ENCODE assay signal across 17 mouse cellular contexts in the genomic region with DNA sequence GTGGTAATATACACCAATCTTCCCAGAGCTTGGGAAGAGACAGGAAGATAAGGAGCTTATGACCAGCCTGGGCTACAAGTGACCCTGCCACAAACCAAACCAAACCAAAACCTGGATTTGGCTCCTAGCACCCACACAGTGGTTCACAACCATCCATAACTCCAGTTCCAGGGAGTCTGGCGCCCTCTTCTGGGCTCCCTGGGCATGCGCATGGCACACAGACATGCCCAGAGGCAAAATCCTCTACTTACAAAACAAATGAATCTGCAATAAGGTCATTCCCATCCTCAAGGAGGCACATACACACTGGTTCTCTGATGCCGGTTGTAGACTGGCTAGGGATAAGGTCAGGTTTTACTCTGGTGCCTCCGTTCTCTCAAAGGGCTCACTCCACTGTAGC. TPM values are rescaled to one million over a fixed set of nuclear protein-coding genes. Genes with fewer than 3 reads are reported as not detected.
A peak's percentile ranks its signal among the peaks of the same experiment; 100 is the strongest.
DNase-seq lines count a peak whose midpoint lies in the region; ATAC-seq and TF ChIP-seq lines count a peak whose summit lies in the region.
"Had no signal": no experiment of that assay in that cellular context is flagged by ENCODE, and none has a peak within 500 bp of the region (broad histone marks: within the 10 kb centered on the region; RNA-seq: fewer than 3 reads in every experiment).

No protein-coding gene starts in this region.

- H3K27me3 ChIP-seq in heart, adult 2 months (ENCODE audit: control insufficient read depth, insufficient read depth, low read length), result no peaks in the 10 kb centered on the region
- no peaks in the 10 kb centered on the region for H3K27me3 ChIP-seq in liver, postnatal 0 days (ENCODE audit: insufficient read depth, low read length)
- no peaks in the 10 kb centered on the region for H3K27me3 ChIP-seq in liver, embryonic 12.5 days (replicated peaks)
- no peaks in the 10 kb centered on the region for H3K27me3 ChIP-seq in ES-Bruce4 (ENCODE audit: control insufficient read depth, insufficient read depth, low read length, poor library complexity, severe bottlenecking)
- H3K27me3 ChIP-seq in embryonic facial prominence, embryonic 10.5 days (replicated peaks; ENCODE audit: low read depth, poor library complexity, severe bottlenecking), result no peaks in the 10 kb centered on the region
- H3K27me3 ChIP-seq: neural tube, embryonic 13.5 days; stomach, embryonic 15.5 days had no signal

- no peak for TF ChIP-seq EP300 in heart, adult 2 months (IDR thresholded peaks at IDR 0.05; ENCODE audit: insufficient read depth, low read depth, low read length)
- no peak for TF ChIP-seq EP300 in liver, postnatal 0 days (IDR thresholded peaks at IDR 0.05; ENCODE audit: low read depth)
- no peak for TF ChIP-seq EP300 in ES-Bruce4 (IDR thresholded peaks at IDR 0.05; ENCODE audit: insufficient read depth, low read depth, low read length)

- no peak for DNase-seq in heart, adult 2 months
- no peak for DNase-seq in heart, postnatal 36 days
- DNase-seq in liver, postnatal 0 days, result no peak
- no peak for DNase-seq in embryonic facial prominence, embryonic 10.5 days (ENCODE audit: low spot score)
- no peak for DNase-seq in adrenal gland, adult 2 months
- DNase-seq in cerebellum, adult 18-20 months, result no peak
- DNase-seq: adrenal gland, postnatal 10 days; cerebellum, adult 9-10 months; heart, postnatal 14 days; kidney, adult 9 months had no signal

- intact Hi-C loops in heart, adult 2 months (cut with DNase I), result no loop called here
- intact Hi-C loops in heart, postnatal 36 days (cut with DNase I), result loop anchor here (5.0 kb wide), 1 partner anchor 156 kb away; the partner anchor contains the start of gene Larp4

- no peaks in the 10 kb centered on the region for H3K9me3 ChIP-seq in liver, postnatal 0 days (ENCODE audit: low read length)
- H3K9me3 ChIP-seq in liver, embryonic 12.5 days (replicated peaks), result no peaks in the 10 kb centered on the region
- H3K9me3 ChIP-seq in ES-Bruce4 (replicated peaks; ENCODE audit: control insufficient read depth, insufficient read depth, low read length, poor library complexity, severe bottlenecking), result no peaks in the 10 kb centered on the region
- peaks cover 12% of the 10 kb centered on the region; the same call in 1 of the 2 replicates for H3K9me3 ChIP-seq in embryonic facial prominence, embryonic 10.5 days
- H3K9me3 ChIP-seq: neural tube, embryonic 13.5 days; stomach, embryonic 15.5 days had no signal

- no peak overlapping the region for H3K9ac ChIP-seq in heart, adult 2 months (ENCODE audit: low read depth, low read length)
- H3K9ac ChIP-seq in liver, postnatal 0 days (replicated peaks), result no peak overlapping the region
- no peak overlapping the region for H3K9ac ChIP-seq in liver, embryonic 12.5 days
- H3K9ac ChIP-seq in ES-Bruce4 (ENCODE audit: low read depth, poor library complexity, severe bottlenecking), result no peak overlapping the region
- H3K9ac ChIP-seq: neural tube, embryonic 13.5 days; stomach, embryonic 15.5 days had no signal

- H3K36me3 ChIP-seq in heart, adult 2 months (ENCODE audit: control insufficient read depth, insufficient read depth, low read length), result peaks cover 7% of the 10 kb centered on the region
- peaks cover 7% of the 10 kb centered on the region for H3K36me3 ChIP-seq in liver, postnatal 0 days (replicated peaks; ENCODE audit: insufficient read depth, low read length)
- peaks cover 15% of the 10 kb centered on the region for H3K36me3 ChIP-seq in liver, embryonic 12.5 days
- H3K36me3 ChIP-seq in ES-Bruce4 (ENCODE audit: control insufficient read depth, insufficient read depth, low read length, poor library complexity, severe bottlenecking), result peaks cover 7% of the 10 kb centered on the region; the same call in 1 of the 2 replicates
- H3K36me3 ChIP-seq in embryonic facial prominence, embryonic 10.5 days (replicated peaks), result peaks cover 50% of the 10 kb centered on the region

- peak; percentile 54 for TF ChIP-seq CTCF in heart, adult 2 months (IDR thresholded peaks at IDR 0.05)
- peak; percentile 47 for TF ChIP-seq CTCF in liver, postnatal 0 days (IDR thresholded peaks at IDR 0.05; ENCODE audit: low read depth)
- TF ChIP-seq CTCF in ES-Bruce4 (IDR thresholded peaks at IDR 0.05; ENCODE audit: low read depth, low read length), result peak; percentile 69

- H3K27ac ChIP-seq in heart, adult 2 months, result no peak overlapping the region
- H3K27ac ChIP-seq in liver, postnatal 0 days (ENCODE audit: low read depth), result no peak overlapping the region
- H3K27ac ChIP-seq in liver, embryonic 12.5 days, result no peak overlapping the region
- no peak overlapping the region for H3K27ac ChIP-seq in ES-Bruce4 (ENCODE audit: insufficient read depth, low read length)
- H3K27ac ChIP-seq in embryonic facial prominence, embryonic 10.5 days (replicated peaks), result no peak overlapping the region
- H3K27ac ChIP-seq: neural tube, embryonic 13.5 days had no signal

- 97% methylated on average over 4 of the region's 4 CpGs for WGBS in heart, adult 2 months
- WGBS in liver, postnatal 0 days (ENCODE audit: insufficient replicate concordance), result 84% methylated on average over 4 of the region's 4 CpGs
- 76% methylated on average over 4 of the region's 4 CpGs for WGBS in liver, embryonic 12.5 days (ENCODE audit: insufficient replicate concordance)
- WGBS in embryonic facial prominence, embryonic 10.5 days, result 92% methylated on average over 4 of the region's 4 CpGs

- no peak for TF ChIP-seq POLR2A in heart, adult 2 months (IDR thresholded peaks at IDR 0.05; ENCODE audit: insufficient read depth, low read depth, low read length)
- TF ChIP-seq POLR2A in ES-Bruce4 (IDR thresholded peaks at IDR 0.05; ENCODE audit: insufficient read depth, low read length), result no peak

- H3K4me3 ChIP-seq in heart, adult 2 months, result no peak overlapping the region
- H3K4me3 ChIP-seq in liver, postnatal 0 days (ENCODE audit: low read depth, low read length), result no peak overlapping the region
- H3K4me3 ChIP-seq in liver, embryonic 12.5 days, result no peak overlapping the region
- no peak overlapping the region for H3K4me3 ChIP-seq in ES-Bruce4 (ENCODE audit: low read depth, low read length)
- peak overlapping the region; percentile 65; the same call in 1 of the 2 replicates for H3K4me3 ChIP-seq in embryonic facial prominence, embryonic 10.5 days
- H3K4me3 ChIP-seq: neural tube, embryonic 13.5 days; stomach, embryonic 15.5 days had no signal

- no peak overlapping the region for H3K4me2 ChIP-seq in liver, postnatal 0 days (ENCODE audit: low read depth, low read length)
- no peak overlapping the region for H3K4me2 ChIP-seq in liver, embryonic 12.5 days
- H3K4me2 ChIP-seq: neural tube, embryonic 13.5 days; stomach, embryonic 15.5 days had no signal

- H3K4me1 ChIP-seq in heart, adult 2 months (ENCODE audit: control insufficient read depth, insufficient read depth, low read length), result peaks cover 10% of the 10 kb centered on the region
- no peaks in the 10 kb centered on the region for H3K4me1 ChIP-seq in liver, postnatal 0 days (ENCODE audit: insufficient read depth)
- H3K4me1 ChIP-seq in liver, embryonic 12.5 days, result peaks cover 3% of the 10 kb centered on the region; the same call in 1 of the 2 replicates
- H3K4me1 ChIP-seq in ES-Bruce4 (ENCODE audit: control insufficient read depth, insufficient read depth, low read length), result peaks cover 5% of the 10 kb centered on the region
- H3K4me1 ChIP-seq in embryonic facial prominence, embryonic 10.5 days, result peaks cover 53% of the 10 kb centered on the region

- H3K79me2 ChIP-seq in heart, adult 2 months (replicated peaks; ENCODE audit: control insufficient read depth, insufficient read depth, low read length), result peaks cover 13% of the 10 kb centered on the region

- no peak for ATAC-seq in liver, postnatal 0 days
- no peak for ATAC-seq in liver, embryonic 12.5 days
- ATAC-seq: forebrain, embryonic 14.5 days; hindbrain, embryonic 16.5 days; midbrain, embryonic 16.5 days had no signal

RNA-seq across cellular contexts. Expression of gene Cers5, which starts 43.3 kb away (rescaled TPM):
- 10 to 100 TPM; 17.4 to 17.9 TPM for total RNA-seq in heart, adult 2 months (2021)
- 21.6 and 27.9 TPM in 2 replicates for polyA plus RNA-seq in heart, adult 2 months (2012; rRNA removed)
- total RNA-seq in heart, postnatal 36 days (2021), result 10 to 100 TPM; 17.6 to 18.0 TPM
- 6.7 and 7.0 TPM in 2 replicates for polyA plus RNA-seq in liver, postnatal 0 days (2015; fragmentation: Nextera tagmentation; extraction: Ambion mirVana)
- 17.8 and 19.1 TPM in 2 replicates for polyA plus RNA-seq in liver, embryonic 12.5 days (2016; fragmentation: Nextera tagmentation; extraction: Ambion mirVana)
- 49.5 and 52.1 TPM in 2 replicates for polyA plus RNA-seq in ES-Bruce4 (2011; ENCODE audit: insufficient read depth, insufficient read length, low read depth, missing spikeins)
- polyA plus RNA-seq in embryonic facial prominence, embryonic 10.5 days (2016; fragmentation: Nextera tagmentation; extraction: Ambion mirVana), result 60.2 and 63.8 TPM in 2 replicates
- total RNA-seq in adrenal gland, adult 2 months (2021), result 10 to 100 TPM; 46.4 to 54.6 TPM
- 26.1 and 32.6 TPM in 2 replicates for polyA plus RNA-seq in adrenal gland, adult 2 months (2012; rRNA removed)

RNA-seq across cellular contexts. Expression of gene Lima1, which starts 59.3 kb away (rescaled TPM):
- 10 to 100 TPM; 15.7 to 16.7 TPM for total RNA-seq in heart, adult 2 months (2021)
- polyA plus RNA-seq in heart, adult 2 months (2012; rRNA removed), result 8.8 and 13.4 TPM in 2 replicates
- total RNA-seq in heart, postnatal 36 days (2021), result 10 to 100 TPM; 19.9 to 21.0 TPM
- polyA plus RNA-seq in liver, postnatal 0 days (2015; fragmentation: Nextera tagmentation; extraction: Ambion mirVana), result 14.8 and 15.0 TPM in 2 replicates
- polyA plus RNA-seq in liver, embryonic 12.5 days (2016; fragmentation: Nextera tagmentation; extraction: Ambion mirVana), result 10.6 and 11.0 TPM in 2 replicates
- polyA plus RNA-seq in ES-Bruce4 (2011; ENCODE audit: insufficient read depth, insufficient read length, low read depth, missing spikeins), result 104 and 113 TPM in 2 replicates
- 62.3 and 65.4 TPM in 2 replicates for polyA plus RNA-seq in embryonic facial prominence, embryonic 10.5 days (2016; fragmentation: Nextera tagmentation; extraction: Ambion mirVana)
- 10 to 100 TPM; 35.3 to 50.0 TPM for total RNA-seq in adrenal gland, adult 2 months (2021)
- polyA plus RNA-seq in adrenal gland, adult 2 months (2012; rRNA removed), result 5.7 and 8.3 TPM in 2 replicates
